Mouse (Mus musculus) adrenal gland, adult 8-10 months (tissue): ENCODE data around the gene Gm4070. TPM values are rescaled to one million over a fixed set of nuclear protein-coding genes. Genes with fewer than 3 reads are reported as not detected.
"Not testable (repeated sequence)": the region's sequence is repeated elsewhere in the genome, so short reads cannot be mapped to it uniquely, and the experiment has no call there.

Source experiments
- DNase-seq: peaks from one replicate; pipeline ENCODE4 v3.0.0; 2022
- total RNA-seq, 4 experiments: library from RNA; stranded (reverse); gene quantifications; 2 replicates each; pipeline ENCODE4 v1.2.4; 2022

Gm4070 gene
- total RNA-seq, result 10 to 100 TPM in 1 of 4 experiments, 1 to 10 TPM in 3; 6.0 to 17.1 (median 8.4) TPM

DNA sequence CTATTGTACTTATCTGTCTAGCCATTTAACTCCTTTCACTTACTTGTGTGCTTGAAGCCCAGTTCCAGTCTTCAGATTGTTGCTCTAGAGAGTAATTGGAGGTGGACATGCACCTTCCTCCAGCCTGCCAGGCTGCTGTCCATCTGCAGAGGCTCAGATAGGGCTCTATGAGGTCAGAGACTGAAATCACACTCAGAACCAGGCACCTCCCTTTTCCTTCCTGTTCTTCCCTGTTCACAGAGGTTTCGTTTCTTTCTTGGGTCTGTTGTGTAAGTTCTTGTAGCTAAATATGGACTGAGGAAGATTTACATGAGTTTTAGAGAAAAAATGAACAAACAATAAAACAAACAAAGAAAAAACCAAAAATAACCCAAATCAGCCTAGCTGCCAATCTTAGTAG is at the start of gene Gm4070:
Gm4070 (minus strand) TSS at position 156 of the 400 bp plus-strand sequence.
- DNase-seq, result not testable (repeated sequence)

- DNase-seq, result not testable (repeated sequence)
Observed at GRCm38 (mm10) chr7:105954540-105954939, 773 bp upstream of the Gm4070 start.

DNA sequence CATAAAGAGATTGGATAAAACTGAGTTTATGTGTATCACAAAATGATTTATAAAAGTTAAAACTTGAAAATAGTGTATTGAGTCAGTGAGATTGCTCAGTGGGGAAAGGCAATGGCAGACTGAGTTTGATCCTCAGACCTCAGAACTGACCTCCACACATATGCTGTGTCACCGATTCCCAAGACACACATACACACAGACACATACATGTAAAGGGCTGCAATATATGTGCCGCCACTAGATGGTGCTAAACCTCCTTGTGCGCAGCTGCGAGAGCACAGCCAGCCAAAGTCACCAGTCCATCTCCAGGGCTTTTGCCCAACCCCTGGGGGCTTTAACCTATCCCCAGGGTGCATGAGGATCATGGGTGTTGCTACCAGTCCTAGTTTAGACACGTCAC is 1.4 kb downstream of the Gm4070 start:
- not testable (repeated sequence) for DNase-seq

DNA sequence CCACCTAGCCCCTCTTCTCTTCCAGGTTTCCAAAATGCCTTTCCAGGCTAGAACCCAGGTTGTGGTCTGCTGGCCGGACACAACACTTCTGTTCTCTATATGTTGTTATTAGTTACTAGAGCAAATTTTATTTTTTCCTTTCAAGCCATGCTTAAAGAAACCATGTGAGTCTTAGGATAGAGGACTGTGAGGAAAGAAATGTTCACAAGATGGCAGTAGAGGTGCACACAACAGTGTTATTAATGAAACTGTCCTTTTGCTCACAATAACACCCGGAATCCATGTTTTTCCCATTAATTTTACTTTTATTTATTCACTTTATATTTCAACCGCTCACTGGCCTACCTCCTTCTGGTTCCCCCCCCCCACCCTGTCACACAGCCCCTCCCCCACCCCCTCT is 8.5 kb downstream of the Gm4070 start:
- not testable (repeated sequence) for DNase-seq

DNA sequence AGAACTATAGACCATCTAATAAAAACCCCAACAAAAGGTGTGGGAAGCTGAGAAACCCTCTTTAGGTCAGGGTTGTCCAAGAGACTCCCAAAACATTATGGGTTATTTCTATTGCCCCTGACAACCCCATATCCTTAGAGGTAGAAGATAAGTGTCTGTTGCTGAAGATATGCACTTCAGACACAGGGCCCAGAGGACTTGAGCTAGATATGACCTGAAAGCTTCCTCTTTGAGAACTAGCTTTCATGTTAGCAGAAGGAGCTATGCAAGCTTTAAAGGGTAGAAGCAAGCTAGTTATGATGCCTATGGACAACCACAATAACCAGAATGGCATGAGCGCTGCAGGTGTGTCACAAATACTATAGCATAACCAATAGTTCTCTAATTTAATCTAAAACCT is 21.6 kb downstream of the Gm4070 start:
- not testable (repeated sequence) for DNase-seq

GRCm38 (mm10) chr7:105883588-105884336 is 70.0 kb downstream of the Gm4070 start:
- not testable (repeated sequence) for DNase-seq

DNA sequence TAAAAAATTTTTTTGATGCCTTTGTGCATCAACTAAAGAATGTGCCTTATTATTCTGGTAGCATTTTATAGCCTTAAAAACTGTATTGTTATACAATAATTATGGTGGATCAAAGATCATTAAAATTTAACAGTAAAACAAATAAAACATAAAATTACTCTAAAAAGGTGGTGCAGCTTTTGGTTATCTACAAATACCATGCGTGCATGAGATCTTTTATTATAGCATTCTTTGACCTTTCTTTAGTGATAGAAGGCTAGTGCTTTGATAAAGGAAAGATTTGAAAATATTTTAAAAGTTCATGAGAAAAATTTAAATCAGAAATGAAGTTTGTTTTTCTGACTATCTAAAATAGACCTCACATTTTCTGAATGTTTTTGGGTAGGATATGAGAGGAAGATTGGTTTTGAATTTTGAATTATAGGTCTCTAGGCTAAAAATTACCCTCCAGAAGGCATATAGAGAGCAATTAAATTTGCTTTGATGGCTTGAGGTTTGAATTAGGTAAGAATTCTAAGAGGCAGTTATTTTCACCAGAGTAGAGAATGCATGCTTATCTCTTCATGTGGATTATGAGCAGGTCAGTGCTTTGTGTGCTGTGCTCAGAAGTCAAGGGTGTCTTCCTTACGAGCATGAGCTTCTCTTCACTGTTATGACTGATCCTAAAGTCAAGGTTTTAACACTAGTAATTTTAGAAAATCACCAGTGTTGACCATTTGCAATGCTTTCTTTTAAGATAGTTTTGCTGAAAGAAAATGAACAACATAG is 73.9 kb downstream of the Gm4070 start:
- not testable (repeated sequence) for DNase-seq

DNA sequence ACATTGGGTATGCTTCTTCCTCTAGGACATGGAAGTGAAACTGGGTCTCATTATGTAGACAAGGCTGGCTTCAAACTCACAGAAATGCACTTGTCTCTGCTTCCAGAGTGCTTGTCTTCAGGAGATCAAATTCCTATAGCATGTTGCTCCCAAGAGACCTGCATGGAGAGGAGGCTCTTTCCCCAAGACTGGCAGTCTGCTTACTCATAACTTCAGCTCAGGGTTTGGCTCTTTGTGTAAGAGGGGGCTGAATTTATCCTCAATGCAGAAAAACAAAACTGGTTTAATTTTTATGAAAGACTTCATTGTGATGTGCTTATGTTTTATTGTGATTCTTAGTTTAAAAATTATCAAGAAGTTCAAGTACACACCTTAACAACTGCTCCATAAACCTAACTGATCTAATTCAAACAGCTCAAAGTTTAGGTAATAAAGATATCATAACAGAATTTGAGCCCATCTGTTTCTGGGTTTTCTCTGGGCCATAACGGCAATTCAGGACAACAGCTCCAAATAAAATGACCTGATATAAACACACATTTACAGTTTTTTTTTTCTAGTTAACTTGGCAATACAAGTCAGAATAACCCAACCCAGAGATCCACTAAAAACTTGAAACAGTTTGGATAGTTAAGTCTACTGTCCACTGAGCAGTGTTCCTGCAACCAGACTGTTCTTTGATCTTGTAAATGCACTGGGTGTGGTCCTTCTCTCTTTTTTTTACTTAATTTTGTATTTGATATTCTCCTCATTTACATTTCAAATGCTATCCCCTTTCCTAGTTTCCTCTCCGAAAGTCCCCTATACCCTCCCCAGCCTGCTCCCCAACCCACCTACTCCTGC is 97.8 kb downstream of the Gm4070 start:
- DNase-seq, result not testable (repeated sequence)

Other genes starting within 250 kb of the Gm4070 start
- 100 to 1,000 TPM; 127 to 155 (median 137) TPM for gene Ilk, start 217.4 kb downstream of the Gm4070 start, total RNA-seq
- 10 to 100 TPM; 18.3 to 29.6 (median 22.0) TPM for gene Rrp8, start 216.6 kb downstream of the Gm4070 start, total RNA-seq
- 100 to 1,000 TPM; 198 to 224 (median 207) TPM for gene Taf10, start 209.6 kb downstream of the Gm4070 start, total RNA-seq
- gene Tpp1, start 201.7 kb downstream of the Gm4070 start, total RNA-seq, result 100 to 1,000 TPM; 121 to 139 (median 132) TPM
- 1 to 10 TPM; 7.4 to 9.8 (median 8.7) TPM for gene Dchs1, start 166.3 kb downstream of the Gm4070 start, total RNA-seq
- gene Mrpl17, start 142.9 kb downstream of the Gm4070 start, total RNA-seq, result 100 to 1,000 TPM; 157 to 184 (median 171) TPM